Mouse (Mus musculus) kidney, embryonic 14.5 days (tissue): ENCODE data around the gene Nfasc. TPM values are rescaled to one million over a fixed set of nuclear protein-coding genes. Genes with fewer than 3 reads are reported as not detected.

Experiments
- ATAC-seq: fragments of 200-750 bp; cut with Nextera tagmentation; 2 replicates; pipeline ENCODE4 v1.8.0; 2017; ENCODE audit warnings: moderate number of reproducible peaks, mild to moderate bottlenecking, moderate TSS enrichment, moderate library complexity; ENCODE audit not compliant: low FRiP score, low TSS enrichment
- H3K27ac ChIP-seq: fragments of 300-500 bp; sonication (generic); 2 replicates; pipeline ENCODE4 v1.5.1; 2014; ENCODE audit warnings: low read depth, mild to moderate bottlenecking, low read length, moderate library complexity, mixed read lengths
- H3K27me3 ChIP-seq: fragments of 300-500 bp; sonication (generic); 2 replicates; pipeline ENCODE4 v1.6.1; 2014; ENCODE audit warnings: mild to moderate bottlenecking, low read length; ENCODE audit not compliant: control insufficient read depth, insufficient read depth
- H3K36me3 ChIP-seq: fragments of 300-500 bp; sonication (generic); 2 replicates; pipeline ENCODE4 v1.6.1; 2014; ENCODE audit warnings: low read length, mixed read lengths; ENCODE audit not compliant: control insufficient read depth, insufficient read depth
- H3K4me1 ChIP-seq: fragments of 300-500 bp; sonication (generic); 2 replicates; pipeline ENCODE4 v1.6.1; 2014; ENCODE audit warnings: low read length, mixed read lengths; ENCODE audit not compliant: control insufficient read depth, insufficient read depth
- H3K4me2 ChIP-seq: fragments of 300-500 bp; sonication (generic); replicated peaks from 2 replicates; pipeline ENCODE4 v1.6.1; 2014; ENCODE audit warnings: low read depth, mild to moderate bottlenecking, low read length
- H3K4me3 ChIP-seq: fragments of 300-500 bp; sonication (generic); 2 replicates; pipeline ENCODE4 v1.5.1; 2014; ENCODE audit warnings: mild to moderate bottlenecking, low read length
- H3K9ac ChIP-seq: fragments of 300-500 bp; sonication (generic); 2 replicates; pipeline ENCODE4 v1.6.1; 2014; ENCODE audit warnings: low read depth, mild to moderate bottlenecking, low read length, moderate library complexity
- H3K9me3 ChIP-seq: fragments of 300-500 bp; sonication (generic); 2 replicates; pipeline ENCODE4 v1.6.1; 2016; ENCODE audit warnings: low read length; ENCODE audit not compliant: control insufficient read depth
- WGBS: fragments of 180-500 bp; shearing (Covaris S2); extraction: QIAGEN DNeasy Blood & Tissue Kit; methylation state at CpG from one replicate; pipeline ENCODE4 v1.1.7; 2014; 5-methylcytosine and 5-hydroxymethylcytosine counted together
- polyA plus RNA-seq: library from polyadenylated mRNA; unstranded; fragments of >200 nt; fragmentation: Nextera tagmentation; extraction: Ambion mirVana; gene quantifications from 2 replicates; pipeline ENCODE4 v1.2.1, GENCODE M21; 2014

Nfasc gene
- polyA plus RNA-seq, 1 experiment from 2014 or later = 0.76 TPM

- Histone ChIP-seq H3K9me3 (no peaks in the 10 kb centered on the region), H3K27me3 (no peaks in the 10 kb centered on the region), H3K4me2 (no peak overlapping the region), H3K4me1 (peaks cover 6% of the 10 kb centered on the region; the same call in 1 of the 2 replicates), H3K4me3 (no peak overlapping the region), H3K27ac (no peak overlapping the region), H3K36me3 (no peaks in the 10 kb centered on the region), H3K9ac (no peak overlapping the region)
- no peak for ATAC-seq
- WGBS = 68% methylated on average over 3 of the region's 3 CpGs
Observed at GRCm38 (mm10) chr1:132769559-132769958, 28.0 kb upstream of the Nfasc start.

GRCm38 (mm10) chr1:132767422-132767821 lies 25.8 kb upstream of the Nfasc start:
- H3K27ac ChIP-seq = no peak overlapping the region
- H3K9me3 ChIP-seq = no peaks in the 10 kb centered on the region
- H3K4me3 ChIP-seq = no peak overlapping the region
- peaks cover 6% of the 10 kb centered on the region; the same call in 1 of the 2 replicates for H3K4me1 ChIP-seq
- H3K27me3 ChIP-seq = no peaks in the 10 kb centered on the region
- WGBS = 95% methylated on average over 7 of the region's 7 CpGs
- H3K36me3 ChIP-seq = no peaks in the 10 kb centered on the region
- ATAC-seq = no peak
- no peak overlapping the region for H3K9ac ChIP-seq
- no peak overlapping the region for H3K4me2 ChIP-seq

DNA sequence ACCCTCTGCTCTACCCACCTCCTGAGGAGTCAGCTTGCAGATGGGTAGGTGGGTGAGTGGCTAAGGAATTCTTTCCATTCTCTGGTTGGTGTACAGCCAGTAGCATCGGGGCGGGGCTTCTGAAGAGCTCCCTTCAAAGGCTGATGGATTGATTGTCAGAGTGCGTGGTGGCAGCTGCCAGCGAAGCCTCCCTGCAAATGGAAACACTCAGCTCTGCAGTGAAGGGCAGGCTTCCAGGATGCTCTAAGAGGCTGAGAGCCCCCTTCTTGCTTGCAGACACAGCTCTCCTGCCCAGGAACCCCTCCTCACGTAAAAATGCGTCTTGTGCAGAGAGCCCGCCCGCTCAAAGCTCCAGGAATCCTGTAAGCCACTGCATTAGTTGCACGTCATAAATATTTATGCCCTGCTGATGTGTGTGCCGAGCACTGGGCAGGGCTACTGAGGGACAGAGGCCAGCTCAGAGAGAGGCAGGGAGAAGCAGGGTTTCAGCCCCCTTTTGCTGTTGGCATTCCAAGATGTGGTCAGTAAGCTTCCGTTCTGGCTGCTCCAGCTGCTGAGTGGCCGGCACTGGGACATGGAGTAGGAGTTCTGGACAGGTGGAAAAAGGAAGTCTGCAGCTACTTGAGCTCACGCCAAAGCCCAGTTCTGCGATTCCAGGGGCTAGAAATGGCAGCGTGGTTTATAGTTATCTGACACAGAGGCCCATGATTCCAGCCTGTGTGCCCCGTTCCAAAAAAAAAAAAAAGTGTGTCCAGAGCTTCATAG lies 24.5 kb upstream of the Nfasc start:
- 30% methylated on average over 16 of the region's 16 CpGs for WGBS

DNA sequence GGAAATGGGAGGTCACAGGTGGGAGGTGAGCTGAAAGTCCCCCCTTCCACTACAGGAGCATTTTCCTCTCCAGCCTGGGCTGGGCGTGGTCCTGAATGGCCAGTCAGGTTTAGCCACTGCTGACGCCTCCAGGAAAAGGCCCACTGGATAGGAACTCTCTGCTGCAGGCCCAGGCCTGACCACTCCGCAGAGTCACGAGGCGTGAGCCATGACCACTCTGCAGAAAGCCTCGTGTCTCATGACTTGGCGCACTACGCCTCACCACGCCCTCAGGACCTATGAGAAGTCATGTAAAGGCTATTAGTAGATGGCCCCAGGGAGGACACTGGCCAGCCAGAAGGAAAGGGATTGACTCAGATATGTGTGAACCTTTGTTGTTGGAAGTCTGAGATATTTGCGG lies 23.6 kb upstream of the Nfasc start:
- Histone ChIP-seq H3K27me3 (no peaks in the 10 kb centered on the region), H3K4me2 (no peak overlapping the region), H3K9me3 (no peaks in the 10 kb centered on the region), H3K4me3 (no peak overlapping the region), H3K27ac (no peak overlapping the region), H3K4me1 (peaks cover 6% of the 10 kb centered on the region; the same call in 1 of the 2 replicates), H3K36me3 (no peaks in the 10 kb centered on the region), H3K9ac (no peak overlapping the region)
- 70% methylated on average over 10 of the region's 10 CpGs for WGBS
- no peak for ATAC-seq

More for the DNA sequence above, 24.5 kb upstream of the Nfasc start:
- Histone ChIP-seq H3K27ac (no peak overlapping the region), H3K4me3 (no peak overlapping the region), H3K4me2 (0 out of 2 replicates have a peak overlapping the region, but pooled peaks have one; percentile 22), H3K9ac (no peak overlapping the region), H3K9me3 (no peaks in the 10 kb centered on the region), H3K4me1 (peaks cover 6% of the 10 kb centered on the region; the same call in 1 of the 2 replicates), H3K27me3 (no peaks in the 10 kb centered on the region), H3K36me3 (no peaks in the 10 kb centered on the region)
- ATAC-seq = no peak

- no peak for ATAC-seq
- Histone ChIP-seq H3K9me3 (no peaks in the 10 kb centered on the region), H3K27ac (no peak overlapping the region), H3K36me3 (no peaks in the 10 kb centered on the region), H3K4me2 (no peak overlapping the region), H3K9ac (no peak overlapping the region), H3K4me3 (no peak overlapping the region), H3K4me1 (no peaks in the 10 kb centered on the region), H3K27me3 (peaks cover 4% of the 10 kb centered on the region; the same call in 1 of the 2 replicates)
- 65% methylated on average over 6 of the region's 6 CpGs for WGBS
Observed at GRCm38 (mm10) chr1:132759390-132759789, 17.8 kb upstream of the Nfasc start.

DNA sequence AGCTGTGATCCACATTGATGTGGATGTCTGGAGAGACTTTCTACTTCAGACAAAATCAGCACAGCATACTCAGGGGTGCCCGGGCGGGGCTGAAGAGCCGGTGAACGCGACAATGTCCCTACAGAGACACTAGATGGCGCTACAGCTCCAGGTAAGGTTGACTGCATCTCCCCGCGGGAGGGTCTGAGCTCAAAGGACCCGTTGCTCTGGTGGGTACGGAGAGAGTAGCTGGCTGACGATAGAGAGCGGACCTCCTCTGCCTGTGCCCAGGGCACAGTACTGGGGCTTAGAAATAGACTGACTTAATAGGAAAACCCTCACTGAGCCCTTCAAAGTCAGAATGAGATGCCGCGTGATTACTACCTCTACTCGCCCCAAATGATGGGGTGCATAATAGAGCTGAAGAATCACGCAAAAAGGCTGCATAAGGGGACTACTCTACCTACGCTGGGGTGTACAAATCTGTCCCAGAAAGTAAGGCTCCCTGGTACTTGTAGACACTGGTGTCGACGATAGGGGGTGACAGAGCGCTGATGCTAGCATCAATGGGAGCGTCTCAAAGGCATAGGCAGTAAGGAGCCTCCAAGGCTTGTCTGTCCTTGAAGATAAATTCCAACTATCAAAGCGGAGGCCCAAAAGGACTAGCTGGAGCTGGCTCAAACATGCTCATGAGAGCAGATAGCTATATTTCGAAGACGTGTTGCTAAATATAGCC lies 17.2 kb upstream of the Nfasc start:
- Histone ChIP-seq H3K9ac (no peak overlapping the region), H3K4me3 (peak overlapping the region; percentile 23), H3K36me3 (no peaks in the 10 kb centered on the region), H3K4me1 (no peaks in the 10 kb centered on the region), H3K9me3 (no peaks in the 10 kb centered on the region), H3K27me3 (peaks cover 4% of the 10 kb centered on the region; the same call in 1 of the 2 replicates), H3K4me2 (peak overlapping the region; percentile 42), H3K27ac (no peak overlapping the region)
- peak; percentile 83 for ATAC-seq
- WGBS = 8% methylated on average over 24 of the region's 24 CpGs

DNA sequence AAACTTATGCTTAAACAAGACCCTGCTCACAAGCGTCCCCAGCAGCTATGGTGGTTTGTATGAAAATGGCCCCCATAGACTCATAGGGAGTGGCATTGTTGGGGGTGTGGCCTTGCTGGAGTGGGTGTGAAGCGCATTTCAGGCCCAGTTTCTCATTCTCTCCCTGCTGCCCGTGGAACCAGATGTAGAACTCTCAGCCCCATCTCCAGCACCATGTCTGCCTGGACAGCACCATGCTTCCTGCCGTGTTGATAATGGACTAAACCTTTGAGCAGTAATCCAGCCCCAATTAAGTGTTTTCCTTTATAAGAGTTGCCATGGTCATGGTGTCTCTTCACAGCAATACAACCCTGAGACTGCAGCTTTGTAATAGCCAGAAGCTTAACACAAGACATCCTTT lies 13.6 kb upstream of the Nfasc start:
- 51% methylated on average over 4 of the region's 4 CpGs for WGBS

GRCm38 (mm10) chr1:132749217-132749884 lies 7.8 kb upstream of the Nfasc start:
- H3K9ac ChIP-seq = no peak overlapping the region

More for the DNA sequence above, 13.6 kb upstream of the Nfasc start:
- ATAC-seq = no peak
- Histone ChIP-seq H3K4me2 (no peak overlapping the region), H3K9ac (no peak overlapping the region), H3K27ac (no peak overlapping the region), H3K36me3 (no peaks in the 10 kb centered on the region), H3K27me3 (peaks cover 4% of the 10 kb centered on the region; the same call in 1 of the 2 replicates), H3K4me3 (no peak overlapping the region), H3K4me1 (no peaks in the 10 kb centered on the region), H3K9me3 (no peaks in the 10 kb centered on the region)

More at GRCm38 (mm10) chr1:132749217-132749884, 7.8 kb upstream of the Nfasc start:
- no peaks in the 10 kb centered on the region for H3K36me3 ChIP-seq
- 76% methylated on average over 9 of the region's 9 CpGs for WGBS
- H3K9me3 ChIP-seq = no peaks in the 10 kb centered on the region
- no peak for ATAC-seq
- no peak overlapping the region for H3K27ac ChIP-seq
- no peaks in the 10 kb centered on the region for H3K27me3 ChIP-seq
- no peaks in the 10 kb centered on the region for H3K4me1 ChIP-seq
- H3K4me2 ChIP-seq = no peak overlapping the region
- no peak overlapping the region for H3K4me3 ChIP-seq
